Mouse (Mus musculus) lung, postnatal 36 days (tissue): ENCODE data around the gene Amtn.
A peak's percentile ranks its signal among the peaks of the same experiment; 100 is the strongest.
"Not testable (repeated sequence)": the region's sequence is repeated elsewhere in the genome, so short reads cannot be mapped to it uniquely, and the experiment has no call there.

Experiments used
- DNase-seq: peaks from one replicate; pipeline ENCODE4 v3.0.0; 2022; ENCODE audit warnings: mixed read lengths

Gene Amtn

DNA sequence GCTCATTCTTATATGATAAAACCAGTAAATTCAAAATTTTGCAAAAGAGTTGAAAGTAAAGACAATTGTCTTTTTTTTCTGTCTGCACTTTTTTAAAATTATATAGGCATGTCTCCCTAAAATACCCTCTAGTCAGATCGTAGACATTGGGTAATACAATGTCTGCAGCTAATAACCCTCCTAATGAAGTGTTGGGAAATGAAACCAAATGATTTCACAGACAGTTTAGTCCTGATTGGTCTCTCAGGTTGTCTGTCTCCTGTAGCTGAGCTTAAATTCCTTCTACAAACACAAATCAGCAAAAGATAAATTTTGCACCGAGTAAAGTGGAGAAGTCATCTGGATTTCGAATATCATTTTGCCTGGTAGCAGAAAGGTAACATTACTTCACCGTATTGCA lies at the start of gene Amtn:
Amtn (plus strand) TSS at position 301 of the 400 bp plus-strand sequence.
- no peak for DNase-seq

DNA sequence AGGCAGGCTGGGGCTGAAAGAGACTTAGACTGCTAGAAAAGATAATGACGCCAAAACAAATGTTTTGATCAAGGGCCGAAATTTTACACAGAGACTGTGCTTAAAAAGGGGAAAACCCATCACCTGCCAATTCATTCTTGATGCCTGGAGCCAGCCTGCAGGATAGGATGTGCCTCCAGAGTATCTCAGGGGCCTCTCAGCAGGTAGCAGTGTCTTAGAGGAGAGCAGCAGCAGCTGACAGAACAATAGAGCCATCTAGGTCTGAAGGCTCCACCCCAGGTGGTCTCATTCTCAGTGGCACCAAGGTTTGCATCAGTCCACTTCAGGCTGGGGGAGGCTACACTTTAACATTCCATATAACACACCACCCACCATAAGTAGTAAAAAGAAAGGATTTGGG lies 27.4 kb upstream of the Amtn start:
- DNase-seq, result not testable (repeated sequence)

DNA sequence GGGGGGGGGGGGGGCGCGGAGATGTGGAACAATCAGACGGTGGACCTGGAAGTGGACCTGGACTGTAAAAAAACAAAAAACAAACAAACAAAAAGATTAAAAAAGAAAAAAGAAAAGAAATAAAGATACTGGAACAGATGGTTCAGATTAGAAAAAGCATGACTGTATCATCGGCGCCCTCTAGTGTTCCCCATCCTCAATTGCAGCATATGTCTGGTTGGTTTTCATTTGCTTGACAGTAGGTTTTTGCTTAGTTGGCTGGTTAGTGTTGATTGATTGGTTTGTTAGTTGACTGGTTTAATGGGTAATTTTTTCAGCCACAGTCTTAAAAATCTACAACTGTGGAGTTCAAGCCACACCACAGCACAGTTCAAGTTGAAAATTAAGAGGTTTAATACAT lies 11.1 kb upstream of the Amtn start:
- DNase-seq, result peak; percentile 55

DNA sequence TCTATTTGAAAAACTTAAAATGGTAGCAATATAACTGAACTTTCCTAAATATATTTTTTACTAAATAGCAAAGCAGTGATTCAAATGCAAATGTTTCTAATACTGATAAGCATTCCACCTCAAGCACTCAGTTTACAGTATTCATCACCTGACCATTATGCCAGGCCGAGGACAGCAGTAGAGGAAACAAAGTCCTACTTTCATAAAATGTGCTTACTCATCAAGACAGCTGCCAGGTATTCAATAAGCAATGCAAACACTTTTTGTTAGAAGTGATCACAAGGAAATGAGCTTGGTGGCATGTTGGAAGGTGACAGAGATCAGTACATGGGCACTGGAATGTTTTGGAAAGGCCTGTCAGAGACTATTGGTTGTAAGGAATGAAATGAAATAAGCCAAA lies 9.0 kb upstream of the Amtn start:
- DNase-seq, result no peak

DNA sequence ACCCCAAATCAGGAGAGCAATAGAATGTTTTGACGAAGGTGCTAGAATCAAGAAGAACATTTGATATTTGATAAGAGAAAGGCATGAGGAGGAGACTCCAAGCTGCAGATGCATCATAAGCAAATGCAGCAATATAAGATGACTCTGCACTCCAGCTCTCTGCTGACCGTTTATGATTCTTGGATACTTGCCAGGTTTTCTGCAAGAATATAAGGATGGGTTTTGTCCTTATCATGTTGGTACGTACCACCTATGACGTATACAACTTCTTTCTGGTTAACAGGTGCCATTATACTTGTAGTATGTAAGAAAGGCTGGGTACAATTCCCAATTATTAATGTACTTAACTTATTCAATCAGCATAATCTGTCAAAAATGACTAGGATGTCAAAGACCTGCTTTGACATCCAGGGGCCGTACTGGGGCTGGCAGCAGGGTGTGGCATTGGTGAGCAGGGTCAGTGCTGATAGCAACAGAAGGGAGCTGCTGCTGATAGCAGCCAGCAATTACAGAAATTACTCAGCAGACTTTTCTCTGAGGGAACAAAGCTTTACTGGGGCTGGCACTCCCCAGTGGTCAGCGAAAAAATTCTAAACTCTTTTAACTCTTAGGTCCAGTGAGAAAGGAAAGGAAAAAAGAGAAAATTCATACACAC lies 5.2 kb upstream of the Amtn start:
- no peak for DNase-seq

DNA sequence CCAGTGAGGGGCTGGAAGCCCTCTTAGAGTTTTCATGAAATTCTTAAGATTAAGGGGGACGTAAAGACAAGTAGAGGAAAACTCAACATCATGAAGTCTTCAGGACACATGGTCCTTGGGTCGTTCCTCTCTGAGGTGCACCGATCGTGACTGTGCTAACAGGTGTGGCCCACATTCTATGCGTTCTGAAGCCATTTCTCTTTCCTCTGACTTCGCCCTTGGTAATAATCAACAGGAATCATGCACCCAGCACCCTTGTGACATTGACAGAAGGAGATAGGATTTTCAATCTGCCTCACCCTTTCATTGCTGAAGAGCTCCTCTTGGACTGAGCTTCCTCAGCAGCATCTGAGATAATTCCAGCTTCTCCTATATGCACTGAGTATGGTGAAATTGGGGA lies 3.3 kb upstream of the Amtn start:
- no peak for DNase-seq

DNA sequence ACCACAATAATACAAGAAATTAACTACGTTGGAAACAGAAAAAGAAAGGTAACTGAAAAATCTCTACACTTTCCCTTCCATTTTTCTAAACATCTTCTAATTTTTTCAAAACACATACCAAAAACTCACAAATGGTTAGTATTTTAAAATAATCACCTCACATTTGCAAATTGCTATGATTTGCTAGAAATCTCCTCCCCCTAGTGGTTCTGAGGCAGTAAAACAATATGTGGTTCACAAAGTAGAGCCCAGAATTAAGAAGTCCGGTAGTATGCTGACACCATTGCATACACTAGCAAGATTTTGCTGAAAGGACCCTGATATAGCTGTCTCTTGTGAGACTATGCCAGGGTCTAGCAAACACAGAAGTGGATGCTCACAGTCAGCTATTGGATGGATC lies 16.1 kb downstream of the Amtn start:
- DNase-seq, result not testable (repeated sequence)

DNA sequence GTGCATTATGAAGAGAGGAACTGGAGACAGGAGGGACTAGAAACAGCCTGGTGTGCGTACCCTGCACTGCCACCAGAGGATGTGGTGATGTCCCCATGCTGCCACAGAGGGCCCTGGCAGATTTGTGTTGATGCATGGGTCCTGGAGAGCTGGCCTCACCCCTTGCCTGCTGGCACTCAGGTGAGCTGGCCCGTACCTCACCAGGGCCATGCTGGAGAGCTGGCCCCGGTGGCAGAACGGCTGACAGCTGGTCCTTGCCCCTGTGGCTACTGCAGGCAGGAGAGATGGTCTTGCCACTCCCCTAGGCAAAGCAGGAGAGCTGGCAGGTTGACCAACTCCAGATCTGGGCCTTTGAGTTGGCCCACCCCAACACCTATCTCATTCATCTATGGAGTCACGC lies 22.7 kb downstream of the Amtn start:
- DNase-seq, result no peak

DNA sequence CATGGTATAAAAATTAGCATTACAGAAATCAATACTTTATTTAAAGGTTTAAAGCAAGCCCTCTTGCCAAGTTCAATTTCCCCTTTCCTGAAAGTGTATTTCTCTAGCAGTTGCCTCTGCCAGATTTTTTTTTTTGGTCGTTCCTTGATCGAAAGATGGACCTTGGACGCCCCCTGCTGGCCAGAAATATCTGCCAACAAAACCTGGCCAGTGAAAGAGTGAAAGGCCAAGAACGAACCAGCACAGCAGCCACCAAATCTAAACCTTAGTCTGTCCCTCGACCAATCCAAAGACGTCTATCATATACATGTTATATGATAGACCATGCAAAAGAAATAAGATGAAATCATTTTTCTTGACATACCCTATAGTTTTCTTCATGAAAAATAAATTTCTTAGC lies 23.9 kb downstream of the Amtn start:
- peak; percentile 76 for DNase-seq

DNA sequence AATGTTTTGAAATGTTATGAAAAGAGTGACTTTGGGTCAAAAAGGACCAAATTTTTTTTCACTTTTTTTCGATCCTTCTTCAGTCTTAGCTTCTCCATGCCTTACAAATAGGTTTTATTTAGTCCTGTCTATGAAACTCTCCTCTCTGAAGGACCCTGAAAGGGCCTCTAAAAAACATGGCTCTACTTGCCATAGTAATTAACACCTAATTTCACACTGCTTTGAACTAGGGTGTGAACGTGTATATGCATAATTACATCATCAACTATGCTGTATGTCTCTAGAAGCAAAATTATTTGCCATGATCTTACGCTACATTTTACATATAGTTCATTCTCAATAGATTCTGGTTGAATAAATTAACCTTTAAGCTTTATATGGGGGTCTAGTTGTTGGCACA lies 25.6 kb downstream of the Amtn start:
- no peak for DNase-seq

DNA sequence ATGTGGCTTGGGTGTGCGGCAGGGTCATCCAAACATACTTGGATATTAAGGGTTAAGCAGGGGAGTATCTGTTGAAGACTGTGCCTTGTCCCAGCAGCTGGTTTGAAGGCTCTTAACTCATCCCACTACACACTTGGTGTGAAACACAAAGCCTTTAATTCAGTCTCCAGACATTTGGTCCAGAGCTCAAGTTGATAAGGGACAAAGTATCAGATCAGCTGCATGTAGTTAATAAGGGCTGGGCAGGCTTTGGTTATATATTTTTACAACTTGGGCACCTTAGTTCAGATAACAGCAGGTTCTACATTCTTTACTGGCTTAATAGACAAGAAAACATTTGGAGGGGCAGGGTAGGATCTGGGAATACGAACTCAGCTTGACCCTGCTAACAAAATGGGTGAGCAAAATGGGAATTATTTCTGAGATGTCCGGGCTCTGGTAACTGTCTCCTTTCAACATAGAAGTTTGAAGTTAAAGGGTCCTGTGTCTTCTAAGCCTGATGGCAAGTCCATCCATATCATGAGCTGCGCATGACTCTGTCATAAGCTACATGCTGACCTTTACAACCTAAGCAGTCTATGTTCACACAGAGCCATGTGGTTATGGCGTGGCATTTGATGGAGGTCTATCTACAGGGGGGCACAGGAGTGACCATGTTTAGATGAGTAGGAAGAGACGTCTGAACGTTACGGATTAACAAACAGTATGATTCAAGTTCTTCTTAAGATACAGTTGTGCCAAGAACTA lies 44.6 kb downstream of the Amtn start:
- no peak for DNase-seq

DNA sequence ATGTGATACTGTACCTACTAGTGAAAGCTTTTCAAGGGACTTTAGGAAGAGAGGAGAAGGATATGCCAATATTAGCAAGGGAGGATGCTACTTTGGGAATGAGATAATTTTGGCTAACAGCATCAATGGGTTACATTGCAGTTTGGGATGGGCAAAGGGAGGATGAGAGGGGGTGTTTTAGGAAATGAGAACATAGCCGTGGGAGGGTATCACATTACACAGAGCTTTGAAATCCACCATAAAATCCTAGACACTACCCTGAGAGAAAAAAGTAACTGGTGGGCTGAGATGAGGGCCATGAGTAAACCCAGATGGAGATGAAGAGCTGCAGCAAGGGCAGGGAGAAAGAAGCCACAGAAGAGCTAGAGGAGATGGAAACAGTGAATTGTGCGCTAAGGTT lies 49.0 kb downstream of the Amtn start:
- DNase-seq, result not testable (repeated sequence)

DNA sequence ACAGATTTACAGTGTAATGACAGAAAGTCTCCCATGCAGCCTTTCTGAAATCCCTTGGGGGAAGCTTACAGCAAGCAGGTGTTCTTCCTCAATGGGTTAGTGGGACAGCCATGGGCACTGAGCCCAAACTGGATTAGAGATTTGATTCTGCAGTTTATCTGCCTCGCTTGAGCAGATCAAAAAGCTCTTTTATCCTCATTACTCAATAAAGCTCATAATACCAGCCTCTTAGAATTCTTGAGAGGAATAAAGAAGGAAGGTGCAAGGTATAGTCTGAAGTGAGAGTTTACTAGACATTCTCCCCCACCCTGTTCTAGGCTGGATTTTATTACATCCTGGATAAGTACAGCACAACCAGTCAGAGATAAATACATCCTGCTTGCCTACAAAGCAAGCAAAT lies 50.8 kb downstream of the Amtn start:
- no peak for DNase-seq
